Mouse (Mus musculus) embryo, embryonic 11 days (tissue): Measurements from ENCODE around the gene Angptl7.
A peak's percentile ranks its signal among the peaks of the same experiment; 100 is the strongest.

Experiments used
- DNase-seq: peaks from one replicate; pipeline ENCODE4 v3.0.0-alpha.2; 2015

Angptl7 gene

DNA sequence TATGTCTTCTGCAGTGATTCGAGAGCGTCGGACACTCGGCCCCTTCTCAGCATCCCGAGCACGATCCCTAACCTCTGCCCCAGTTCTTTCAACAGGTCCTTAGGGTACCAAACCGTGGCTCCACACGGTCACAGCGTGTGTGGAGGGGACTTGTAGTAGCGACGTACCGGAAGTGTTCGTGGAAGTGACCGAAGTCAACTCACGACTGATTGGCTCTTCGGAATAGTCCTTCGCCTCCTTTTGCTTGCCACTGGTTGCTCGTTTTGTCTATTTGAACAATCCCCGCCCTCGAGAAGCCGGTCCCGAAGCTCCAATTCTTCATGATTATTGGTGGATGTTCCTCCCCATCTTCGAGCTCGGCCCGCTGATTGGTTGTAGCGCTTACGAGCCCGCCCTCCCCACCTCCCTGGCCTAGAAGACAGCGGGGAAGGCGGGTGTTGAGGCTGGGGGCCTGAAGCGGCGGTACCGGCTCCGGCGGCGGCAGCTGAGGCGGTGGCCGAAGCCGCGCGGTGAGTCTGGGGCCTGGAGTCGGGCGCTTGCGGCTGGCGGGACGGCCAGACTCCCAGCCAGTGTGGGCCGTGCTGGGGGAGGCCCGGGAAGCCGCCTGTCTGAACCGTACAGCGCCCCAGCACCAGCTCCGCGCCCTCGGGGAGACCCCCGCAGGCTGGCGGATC, 51.9 kb downstream of the Angptl7 start, which contains the start of gene Mtor:
Gene Mtor (plus strand): TSS at position 433 of the 674 bp plus-strand sequence.
- DNase-seq, result peak; percentile 98
